26 mouse cellular contexts compared by ENCODE assay signal in the genomic region with DNA sequence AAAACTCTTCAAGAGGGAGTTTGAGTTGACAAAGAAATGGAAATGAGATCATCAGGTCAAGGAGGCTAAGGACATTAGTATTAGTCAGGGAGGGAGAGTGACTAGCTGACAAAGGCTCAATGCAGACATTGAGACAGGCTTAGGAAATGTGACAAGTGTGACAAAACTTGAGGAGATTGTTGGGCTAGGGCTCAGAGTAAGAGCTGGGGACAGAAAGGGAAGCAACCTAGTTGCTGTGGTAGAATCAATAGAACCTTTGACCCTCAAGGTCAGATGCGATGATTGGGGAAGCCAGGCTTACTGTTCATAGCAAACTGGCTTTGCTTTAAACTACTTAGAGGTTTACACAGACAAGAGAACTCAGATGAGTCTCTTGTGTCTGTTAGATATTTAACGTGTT.
DNase-seq lines count a peak whose midpoint lies in the region; ATAC-seq and TF ChIP-seq lines count a peak whose summit lies in the region.
"Had no signal": no experiment of that assay in that cellular context is flagged by ENCODE, and none has a peak within 500 bp of the region (broad histone marks: within the 10 kb centered on the region; RNA-seq: fewer than 3 reads in every experiment).

No protein-coding gene starts in this region.

- no peaks in the 10 kb centered on the region for H3K79me2 ChIP-seq in liver, adult 2 months (ENCODE audit: control insufficient read depth, insufficient read depth, low read length)

- TF ChIP-seq CTCF in liver, adult 2 months (IDR thresholded peaks at IDR 0.05; ENCODE audit: low read depth, low read length) = no peak
- no peak for TF ChIP-seq CTCF in thymus, adult 2 months (IDR thresholded peaks at IDR 0.05; ENCODE audit: borderline replicate concordance, control insufficient read depth, extremely low read depth, insufficient read depth, low read length, poor library complexity)

- H3K27me3 ChIP-seq in liver, adult 2 months (ENCODE audit: control insufficient read depth, insufficient read depth, low read length) = no peaks in the 10 kb centered on the region
- no peaks in the 10 kb centered on the region for H3K27me3 ChIP-seq in midbrain, embryonic 12.5 days
- no peaks in the 10 kb centered on the region for H3K27me3 ChIP-seq in midbrain, embryonic 13.5 days
- no peaks in the 10 kb centered on the region for H3K27me3 ChIP-seq in thymus, adult 2 months (ENCODE audit: control insufficient read depth, insufficient read depth, low read length)
- H3K27me3 ChIP-seq: forebrain, embryonic 13.5 days; heart, embryonic 12.5 days; heart, embryonic 15.5 days; hindbrain, embryonic 13.5 days had no signal

- H3K9ac ChIP-seq in liver, adult 2 months (ENCODE audit: low read depth, low read length) = no peak overlapping the region
- H3K9ac ChIP-seq in midbrain, embryonic 12.5 days (replicated peaks) = no peak overlapping the region
- no peak overlapping the region for H3K9ac ChIP-seq in midbrain, embryonic 13.5 days (replicated peaks)
- H3K9ac ChIP-seq: forebrain, embryonic 13.5 days; heart, embryonic 12.5 days; heart, embryonic 15.5 days; hindbrain, embryonic 13.5 days had no signal

- ATAC-seq in midbrain, embryonic 12.5 days (ENCODE audit: low FRiP score, low read depth) = peak; percentile 65
- ATAC-seq in midbrain, embryonic 13.5 days = no peak
- ATAC-seq: forebrain, embryonic 13.5 days; forebrain, embryonic 16.5 days; hindbrain, embryonic 16.5 days; inflammation-experienced regulatory T-cells, adult 6 months; intestine, embryonic 16.5 days had no signal

- no peaks in the 10 kb centered on the region for H3K36me3 ChIP-seq in liver, adult 2 months (ENCODE audit: control insufficient read depth, insufficient read depth, low read length)
- H3K36me3 ChIP-seq in midbrain, embryonic 12.5 days = no peaks in the 10 kb centered on the region
- H3K36me3 ChIP-seq in midbrain, embryonic 13.5 days = no peaks in the 10 kb centered on the region
- no peaks in the 10 kb centered on the region for H3K36me3 ChIP-seq in thymus, adult 2 months (ENCODE audit: control insufficient read depth, insufficient read depth, low read length)
- H3K36me3 ChIP-seq: forebrain, embryonic 10.5 days; heart, embryonic 12.5 days; heart, embryonic 15.5 days; hindbrain, embryonic 13.5 days had no signal

- no peaks in the 10 kb centered on the region for H3K4me1 ChIP-seq in liver, adult 2 months (ENCODE audit: control insufficient read depth, insufficient read depth, low read length)
- H3K4me1 ChIP-seq in midbrain, embryonic 12.5 days = no peaks in the 10 kb centered on the region; the same call in 1 of the 2 replicates
- peaks cover 16% of the 10 kb centered on the region for H3K4me1 ChIP-seq in midbrain, embryonic 13.5 days (replicated peaks)
- no peaks in the 10 kb centered on the region for H3K4me1 ChIP-seq in thymus, adult 2 months (replicated peaks; ENCODE audit: control insufficient read depth, insufficient read depth, low read length)
- H3K4me1 ChIP-seq: forebrain, embryonic 13.5 days; heart, embryonic 12.5 days; heart, embryonic 15.5 days had no signal

- H3K9me3 ChIP-seq in midbrain, embryonic 12.5 days = no peaks in the 10 kb centered on the region
- H3K9me3 ChIP-seq in midbrain, embryonic 13.5 days = no peaks in the 10 kb centered on the region
- H3K9me3 ChIP-seq: forebrain, embryonic 10.5 days; forebrain, embryonic 13.5 days; heart, embryonic 12.5 days; heart, embryonic 15.5 days; hindbrain, embryonic 13.5 days had no signal

- WGBS in liver, adult 2 months = 41% methylated on average over 2 of the region's 2 CpGs
- 24% methylated on average over 2 of the region's 2 CpGs for WGBS in midbrain, embryonic 12.5 days
- WGBS in midbrain, embryonic 13.5 days = 32% methylated on average over 2 of the region's 2 CpGs
- WGBS in thymus, adult 2 months = 99% methylated on average over 2 of the region's 2 CpGs

- no peak overlapping the region for H3K4me2 ChIP-seq in midbrain, embryonic 12.5 days (replicated peaks)
- H3K4me2 ChIP-seq in midbrain, embryonic 13.5 days (replicated peaks) = no peak overlapping the region
- H3K4me2 ChIP-seq: forebrain, embryonic 13.5 days; heart, embryonic 12.5 days; heart, embryonic 15.5 days; hindbrain, embryonic 13.5 days had no signal

- TF ChIP-seq POLR2A in liver, adult 2 months (IDR thresholded peaks at IDR 0.05; ENCODE audit: extremely low read depth, insufficient read depth, low read length) = no peak
- no peak for TF ChIP-seq POLR2A in thymus, adult 2 months (IDR thresholded peaks at IDR 0.05; ENCODE audit: control insufficient read depth, extremely low read depth, insufficient read depth, low read length, poor library complexity)

- no peak overlapping the region for H3K4me3 ChIP-seq in liver, adult 2 months (ENCODE audit: insufficient read depth, low read depth, low read length)
- no peak overlapping the region for H3K4me3 ChIP-seq in midbrain, embryonic 12.5 days
- H3K4me3 ChIP-seq in midbrain, embryonic 13.5 days (replicated peaks) = no peak overlapping the region
- H3K4me3 ChIP-seq in thymus, adult 2 months (ENCODE audit: control insufficient read depth, insufficient read depth, low read length) = no peak overlapping the region
- H3K4me3 ChIP-seq: forebrain, embryonic 10.5 days; forebrain, embryonic 13.5 days; gastrocnemius, adult 2 months; heart, embryonic 12.5 days; heart, embryonic 15.5 days; hindbrain, embryonic 13.5 days had no signal

- peak; percentile 8 for DNase-seq in liver, adult 2 months (ENCODE audit: extremely low read depth, low read depth, low spot score)
- no peak for DNase-seq in liver
- DNase-seq in embryo, embryonic 10.5 days (ENCODE audit: low spot score) = peak; percentile 44
- peak; percentile 23 for DNase-seq in yolk sac, embryonic 10.5 days (ENCODE audit: low spot score)
- DNase-seq in cerebellum, postnatal 14 days = no peak
- DNase-seq in thymus, adult 2 months = no peak
- DNase-seq: adrenal gland, postnatal 10 days; cerebellum, adult 11 months; cerebellum, adult 2 months; cerebellum, adult 9-11 months; cerebellum, postnatal 36 days; gastrocnemius, adult 2 months; gastrocnemius, postnatal 14 days; heart, postnatal 10 days; heart, postnatal 36 days had no signal

- no peak overlapping the region for H3K27ac ChIP-seq in liver, adult 2 months (replicated peaks; ENCODE audit: insufficient read depth, low read depth, low read length)
- H3K27ac ChIP-seq in midbrain, embryonic 12.5 days (replicated peaks) = no peak overlapping the region
- H3K27ac ChIP-seq in midbrain, embryonic 13.5 days = no peak overlapping the region
- no peak overlapping the region for H3K27ac ChIP-seq in thymus, adult 2 months (ENCODE audit: control insufficient read depth, insufficient read depth, low read length)
- H3K27ac ChIP-seq: forebrain, embryonic 10.5 days; forebrain, embryonic 13.5 days; gastrocnemius, adult 2 months; heart, embryonic 15.5 days; hindbrain, embryonic 13.5 days had no signal

Comparison
In these comparisons a context has a peak if more than half of its experiments do, and no peak if none do; other contexts are left out.
1. DNase-seq: peak in liver, adult 2 months (single experiment), embryo, embryonic 10.5 days (single experiment) and yolk sac, embryonic 10.5 days (single experiment); none in liver (single experiment), cerebellum, postnatal 14 days (0 of 2) and thymus, adult 2 months (single experiment).